Mouse (Mus musculus) lung, adult 2 months (tissue): Measurements from ENCODE around the gene Sh3pxd2a. TPM values are rescaled to one million over a fixed set of nuclear protein-coding genes. Genes with fewer than 3 reads are reported as not detected.

Experiments
- DNase-seq: peaks from one replicate; pipeline ENCODE4 v3.0.0; 2022
- H3K4me1 ChIP-seq: fragments of 200-500 bp; 2 replicates; pipeline ENCODE4 v1.6.1; 2011; ENCODE audit warnings: low read length; ENCODE audit not compliant: control insufficient read depth, insufficient read depth
- H3K4me3 ChIP-seq: fragments of 200-500 bp; replicated peaks from 2 replicates; pipeline ENCODE3; 2011; ENCODE audit warnings: low read depth, mild to moderate bottlenecking, control low read depth, low read length; ENCODE audit errors: extremely low read depth
- CTCF ChIP-seq: fragments of 200-500 bp; IDR thresholded peaks from 2 replicates; pipeline ENCODE4 v1.5.1; 2011; ENCODE audit warnings: mild to moderate bottlenecking, low read length, control low read depth; ENCODE audit not compliant: insufficient read depth
- POLR2A ChIP-seq: fragments of 200-500 bp; IDR thresholded peaks from 2 replicates; pipeline ENCODE4 v1.6.1; 2011; ENCODE audit warnings: low read depth, mild to moderate bottlenecking, control low read depth, low read length, borderline replicate concordance; ENCODE audit errors: extremely low read depth
- WGBS: fragments of 180-500 bp; shearing (Covaris S2); methylation state at CpG from one replicate; pipeline ENCODE4 v1.1.7; 2018; 5-methylcytosine and 5-hydroxymethylcytosine counted together
- polyA plus RNA-seq: library from polyadenylated mRNA; depleted of rRNA; stranded (reverse); fragments of >200 nt; gene quantifications from 2 replicates; pipeline ENCODE4 v1.2.3, GENCODE M21; 2012

Sh3pxd2a gene
- polyA plus RNA-seq, 1 experiment = 40.9 TPM

DNA sequence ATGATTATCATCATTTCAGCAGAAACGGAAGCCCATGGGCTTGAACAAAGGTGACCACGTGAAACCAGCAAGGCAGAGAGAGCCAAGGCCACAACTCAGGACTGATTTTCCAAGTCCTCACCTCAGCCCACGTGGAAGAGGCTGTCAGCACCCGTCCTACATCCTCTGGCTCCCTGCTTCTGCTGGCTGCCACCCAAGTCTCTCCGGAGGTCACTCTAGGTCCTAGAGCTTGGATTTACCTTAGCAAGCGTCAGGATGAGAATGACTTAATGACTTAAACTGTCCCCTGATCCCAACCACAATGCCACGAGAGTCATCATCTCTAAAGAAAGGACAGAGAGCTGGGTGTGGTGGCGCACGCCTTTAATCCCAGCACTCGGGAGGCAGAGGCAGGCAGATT is 11.5 kb downstream of the Sh3pxd2a start:
- WGBS = 53% methylated on average over 10 of the region's 10 CpGs
- H3K4me3 ChIP-seq = no peak overlapping the region
- DNase-seq = no peak
- peaks cover 56% of the 10 kb centered on the region for H3K4me1 ChIP-seq
- no peak for TF ChIP-seq CTCF
- no peak for TF ChIP-seq POLR2A

DNA sequence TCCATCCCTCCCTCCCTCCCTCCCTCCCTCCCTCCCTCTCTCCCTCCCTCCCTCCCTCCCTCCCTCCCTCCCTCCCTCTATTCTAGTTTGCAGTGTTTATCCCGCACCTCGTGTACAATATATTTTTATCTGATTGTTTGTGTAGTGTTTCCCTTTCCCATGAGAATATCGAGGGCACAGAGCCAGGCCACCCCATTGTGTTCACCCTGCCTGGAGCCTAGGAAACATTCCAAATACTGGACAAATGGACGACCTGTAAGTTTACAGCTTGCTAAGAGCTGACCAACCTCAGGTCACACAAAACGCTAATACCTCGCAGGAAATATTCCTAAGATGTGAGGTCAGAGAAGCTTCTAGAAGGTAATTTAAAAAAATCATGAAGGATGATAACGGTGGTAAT is 12.0 kb downstream of the Sh3pxd2a start:
- DNase-seq = no peak
- WGBS = 34% methylated on average over 7 of the region's 7 CpGs
- H3K4me3 ChIP-seq = no peak overlapping the region
- peaks cover 56% of the 10 kb centered on the region for H3K4me1 ChIP-seq
- TF ChIP-seq POLR2A = no peak
- no peak for TF ChIP-seq CTCF

- DNase-seq = no peak
- Histone ChIP-seq H3K4me1 (peaks cover 59% of the 10 kb centered on the region), H3K4me3 (no peak overlapping the region)
- WGBS = 50% methylated on average over 10 of the region's 10 CpGs
- peak; percentile 35; the same call in 1 of the 2 replicates for TF ChIP-seq POLR2A
- 0 out of 2 replicates have a peak, but pooled peaks have one; percentile 13 for TF ChIP-seq CTCF
Observed at GRCm38 (mm10) chr19:47451476-47452113, 12.6 kb downstream of the Sh3pxd2a start.

- no peak for DNase-seq
- Histone ChIP-seq H3K4me1 (peaks cover 66% of the 10 kb centered on the region), H3K4me3 (no peak overlapping the region)
- 51% methylated on average over 8 of the region's 8 CpGs for WGBS
- TF ChIP-seq CTCF = no peak
- TF ChIP-seq POLR2A = 0 out of 2 replicates have a peak, but pooled peaks have one; percentile 12
Observed at GRCm38 (mm10) chr19:47450261-47451137, 13.7 kb downstream of the Sh3pxd2a start.

GRCm38 (mm10) chr19:47449513-47450227 is 14.5 kb downstream of the Sh3pxd2a start:
- H3K4me1 ChIP-seq = peaks cover 63% of the 10 kb centered on the region
- TF ChIP-seq CTCF (no peak), POLR2A (no peak)
- WGBS = 64% methylated on average over 4 of the region's 4 CpGs

GRCm38 (mm10) chr19:47448618-47449151 is 15.5 kb downstream of the Sh3pxd2a start:
- WGBS = 27% methylated on average over 14 of the region's 14 CpGs
- Histone ChIP-seq H3K4me1 (peaks cover 61% of the 10 kb centered on the region), H3K4me3 (no peak overlapping the region)
- no peak for DNase-seq
- TF ChIP-seq CTCF (no peak), POLR2A (no peak)

More at GRCm38 (mm10) chr19:47449513-47450227, 14.5 kb downstream of the Sh3pxd2a start:
- no peak for DNase-seq
- no peak overlapping the region for H3K4me3 ChIP-seq

DNA sequence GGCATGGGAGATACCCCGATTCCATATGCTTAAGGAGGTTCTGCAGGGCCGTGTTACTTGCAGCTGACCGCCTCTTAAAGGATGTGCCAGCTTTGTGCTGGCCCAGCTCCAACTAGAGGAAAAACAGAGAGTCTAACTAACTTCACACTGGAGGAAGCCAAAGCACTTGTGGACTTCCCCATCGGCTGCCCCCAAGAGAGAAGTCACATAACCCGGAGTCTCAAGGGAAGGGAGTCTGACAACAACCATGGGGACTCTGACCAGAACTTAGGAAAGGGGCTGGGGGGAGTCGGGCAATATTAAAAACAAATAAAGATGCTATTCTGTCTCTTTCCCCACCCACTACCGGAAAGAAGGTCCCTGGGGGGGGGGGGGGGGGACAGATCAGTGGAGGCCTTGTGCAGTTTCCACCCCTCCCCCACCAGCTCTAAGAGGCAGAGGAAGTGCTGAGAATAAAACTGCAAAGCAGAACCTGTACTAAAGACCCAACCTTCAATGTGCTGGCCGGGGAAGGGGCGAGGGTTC is 17.3 kb downstream of the Sh3pxd2a start:
- peaks cover 58% of the 10 kb centered on the region for H3K4me1 ChIP-seq
- no peak overlapping the region for H3K4me3 ChIP-seq
- 11% methylated on average over 9 of the region's 9 CpGs for WGBS
- TF ChIP-seq CTCF (no peak), POLR2A (no peak)
- DNase-seq = no peak

GRCm38 (mm10) chr19:47446130-47446529 is 18.1 kb downstream of the Sh3pxd2a start:
- no peak for TF ChIP-seq POLR2A
- no peak for TF ChIP-seq CTCF
- whole genome bisulfite sequencing = 40% methylated on average over 9 of the region's 9 CpGs
- Histone ChIP-seq H3K4me3 (no peak overlapping the region), H3K4me1 (peaks cover 55% of the 10 kb centered on the region)
- DNase-seq = no peak

DNA sequence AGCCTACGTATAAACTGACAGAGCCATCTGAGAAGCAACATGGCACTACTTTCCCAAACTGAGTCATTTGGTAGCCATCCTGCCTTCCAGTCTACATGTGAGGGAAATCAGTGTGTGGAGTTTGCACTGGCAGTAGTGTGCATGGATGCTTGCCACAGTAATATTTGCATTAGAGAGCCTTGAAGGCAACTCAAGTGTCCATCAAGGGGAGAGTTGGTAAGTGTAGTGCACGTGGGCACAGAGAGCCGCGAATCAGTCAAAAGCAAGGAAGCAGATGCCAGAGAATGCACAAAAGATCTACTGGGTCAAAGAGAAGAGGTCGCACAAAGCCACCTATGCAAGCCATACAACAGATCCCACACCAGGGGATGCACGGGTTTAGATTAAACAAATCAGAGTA is 18.5 kb downstream of the Sh3pxd2a start:
- H3K4me1 ChIP-seq = peaks cover 51% of the 10 kb centered on the region
- DNase-seq = no peak
- TF ChIP-seq CTCF (no peak), POLR2A (no peak)
- H3K4me3 ChIP-seq = no peak overlapping the region
- WGBS = 53% methylated on average over 6 of the region's 6 CpGs

GRCm38 (mm10) chr19:47444488-47444887 is 19.7 kb downstream of the Sh3pxd2a start:
- no peak overlapping the region for H3K4me3 ChIP-seq
- DNase-seq = no peak
- TF ChIP-seq POLR2A = no peak
- TF ChIP-seq CTCF = no peak
- peaks cover 45% of the 10 kb centered on the region for H3K4me1 ChIP-seq
- 58% methylated on average over 12 of the region's 12 CpGs for WGBS
